Mouse (Mus musculus) lung, embryonic 14.5 days (tissue): ENCODE data around the gene Prpf19. TPM values are rescaled to one million over a fixed set of nuclear protein-coding genes. Genes with fewer than 3 reads are reported as not detected.

ENCODE experiments used
- ATAC-seq: fragments of 200-750 bp; cut with Nextera tagmentation; 2 replicates; pipeline ENCODE4 v1.8.0; 2017; ENCODE audit warnings: mild to moderate bottlenecking, moderate TSS enrichment, moderate library complexity; ENCODE audit not compliant: insufficient read depth
- DNase-seq: peaks from one replicate; pipeline ENCODE4 v3.0.0-alpha.2; 2015
- H3K27ac ChIP-seq: fragments of 300-500 bp; sonication (generic); 2 replicates; pipeline ENCODE4 v1.5.1; 2014; ENCODE audit warnings: low read depth, mild to moderate bottlenecking, moderate library complexity
- H3K27me3 ChIP-seq: fragments of 300-500 bp; sonication (generic); 2 replicates; pipeline ENCODE4 v1.6.1; 2014; ENCODE audit warnings: low read length, control low read depth; ENCODE audit not compliant: insufficient read depth
- H3K36me3 ChIP-seq: fragments of 300-500 bp; sonication (generic); 2 replicates; pipeline ENCODE4 v1.6.1; 2014; ENCODE audit warnings: control low read depth; ENCODE audit not compliant: insufficient read depth
- H3K4me1 ChIP-seq: fragments of 300-500 bp; sonication (generic); 2 replicates; pipeline ENCODE4 v1.6.1; 2014; ENCODE audit warnings: antibody characterized with exemption, control low read depth; ENCODE audit not compliant: insufficient read depth
- H3K4me2 ChIP-seq: fragments of 300-500 bp; sonication (generic); 2 replicates; pipeline ENCODE4 v1.6.1; 2014; ENCODE audit warnings: mild to moderate bottlenecking
- H3K4me3 ChIP-seq: fragments of 300-500 bp; sonication (generic); 2 replicates; pipeline ENCODE4 v1.5.1; 2014; ENCODE audit warnings: low read depth, low read length
- H3K9ac ChIP-seq: fragments of 300-500 bp; sonication (generic); 2 replicates; pipeline ENCODE4 v1.6.1; 2014
- H3K9me3 ChIP-seq: fragments of 300-500 bp; sonication (generic); 2 replicates; pipeline ENCODE4 v1.6.1; 2016; ENCODE audit warnings: low read depth, low read length, control low read depth
- CTCF ChIP-seq: IDR thresholded peaks from 2 replicates; pipeline ENCODE4 v1.5.1; 2016; ENCODE audit warnings: antibody characterized with exemption, low read depth
- WGBS: fragments of 180-500 bp; shearing (Covaris S2); extraction: QIAGEN DNeasy Blood & Tissue Kit; methylation state at CpG from one replicate; pipeline ENCODE4 v1.1.7; 2014; 5-methylcytosine and 5-hydroxymethylcytosine counted together
- polyA plus RNA-seq: library from polyadenylated mRNA; unstranded; fragments of >200 nt; fragmentation: Nextera tagmentation; extraction: Ambion mirVana; gene quantifications from 2 replicates; pipeline ENCODE4 v1.2.1, GENCODE M21; 2014

The Prpf19 gene
- polyA plus RNA-seq, 1 experiment from 2014 or later, result 40.7 TPM

DNA sequence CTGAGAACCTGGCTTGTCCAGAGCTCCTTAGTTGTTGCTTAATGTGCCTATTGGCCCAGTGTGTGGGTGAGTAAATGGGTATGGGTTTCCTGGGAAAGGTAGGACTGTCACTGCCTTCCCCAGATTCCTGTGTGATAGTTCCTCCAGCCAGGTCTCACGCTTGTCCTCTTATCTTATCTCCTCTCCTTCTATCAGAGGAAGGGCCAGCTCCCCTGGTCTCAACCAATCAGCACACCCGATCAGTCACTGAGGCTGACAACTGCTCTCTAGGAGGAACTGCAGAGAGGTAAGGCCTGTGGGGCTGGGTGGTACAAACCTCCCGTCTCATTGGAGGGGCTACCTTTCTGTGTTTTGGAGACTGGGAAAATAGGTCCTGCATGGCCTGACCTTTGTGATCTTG lies 43.7 kb downstream of the Prpf19 start:
- H3K4me3 ChIP-seq, result no peak overlapping the region
- H3K4me1 ChIP-seq, result peaks cover 10% of the 10 kb centered on the region
- TF ChIP-seq CTCF, result no peak
- 18% methylated on average over 3 of the region's 3 CpGs for WGBS
- DNase-seq (no peak), ATAC-seq (no peak)
- H3K36me3 ChIP-seq, result peaks cover 23% of the 10 kb centered on the region
- H3K27me3 ChIP-seq, result no peaks in the 10 kb centered on the region
- no peaks in the 10 kb centered on the region for H3K9me3 ChIP-seq
- H3K27ac ChIP-seq, result no peak overlapping the region
- H3K9ac ChIP-seq, result no peak overlapping the region
- no peak overlapping the region for H3K4me2 ChIP-seq

GRCm38 (mm10) chr19:10940097-10940800 lies 45.2 kb downstream of the Prpf19 start:
- ATAC-seq (peak; percentile 91), DNase-seq (peak; percentile 90)
- peak overlapping the region; percentile 37 for H3K4me3 ChIP-seq
- peaks cover 10% of the 10 kb centered on the region for H3K4me1 ChIP-seq
- peak; percentile 92 for TF ChIP-seq CTCF
- H3K9ac ChIP-seq, result peak overlapping the region; percentile 56
- WGBS, result 16% methylated on average over 37 of the region's 37 CpGs
- H3K4me2 ChIP-seq, result peak overlapping the region; percentile 88
- H3K36me3 ChIP-seq, result peaks cover 38% of the 10 kb centered on the region
- no peaks in the 10 kb centered on the region for H3K27me3 ChIP-seq
- no peaks in the 10 kb centered on the region for H3K9me3 ChIP-seq
- H3K27ac ChIP-seq, result no peak overlapping the region

DNA sequence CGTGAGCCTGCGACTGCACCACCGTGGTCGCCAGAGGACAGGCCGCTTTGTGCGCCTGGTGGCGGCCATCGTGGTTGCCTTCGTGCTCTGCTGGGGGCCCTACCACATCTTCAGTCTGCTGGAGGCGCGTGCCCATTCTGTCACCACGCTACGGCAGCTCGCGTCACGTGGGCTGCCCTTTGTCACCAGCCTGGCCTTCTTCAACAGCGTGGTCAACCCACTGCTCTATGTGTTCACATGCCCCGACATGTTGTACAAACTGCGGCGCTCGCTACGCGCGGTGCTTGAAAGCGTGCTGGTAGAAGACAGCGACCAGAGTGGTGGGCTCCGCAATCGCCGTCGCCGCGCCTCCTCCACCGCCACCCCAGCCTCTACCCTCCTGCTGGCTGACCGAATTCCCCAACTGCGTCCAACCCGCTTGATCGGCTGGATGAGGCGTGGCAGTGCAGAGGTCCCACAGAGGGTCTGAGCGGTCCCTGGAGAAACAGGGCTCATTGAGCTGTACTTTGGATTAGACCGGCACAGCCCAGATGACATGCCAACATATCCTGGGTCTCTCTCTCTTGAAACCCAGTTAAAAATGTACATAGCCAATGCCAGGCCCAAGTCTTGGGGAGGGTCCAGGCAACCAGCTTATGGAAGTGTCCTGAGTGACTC lies 45.9 kb downstream of the Prpf19 start:
- Histone ChIP-seq H3K27me3 (no peaks in the 10 kb centered on the region), H3K9me3 (no peaks in the 10 kb centered on the region), H3K4me1 (peaks cover 10% of the 10 kb centered on the region), H3K9ac (peak overlapping the region; percentile 56), H3K4me3 (peak overlapping the region; percentile 37), H3K27ac (no peak overlapping the region), H3K36me3 (peaks cover 40% of the 10 kb centered on the region), H3K4me2 (peak overlapping the region; percentile 88)
- no peak for TF ChIP-seq CTCF
- peak; percentile 77 for ATAC-seq
- DNase-seq, result peak; percentile 56
- 4% methylated on average over 40 of the region's 40 CpGs for WGBS

DNA sequence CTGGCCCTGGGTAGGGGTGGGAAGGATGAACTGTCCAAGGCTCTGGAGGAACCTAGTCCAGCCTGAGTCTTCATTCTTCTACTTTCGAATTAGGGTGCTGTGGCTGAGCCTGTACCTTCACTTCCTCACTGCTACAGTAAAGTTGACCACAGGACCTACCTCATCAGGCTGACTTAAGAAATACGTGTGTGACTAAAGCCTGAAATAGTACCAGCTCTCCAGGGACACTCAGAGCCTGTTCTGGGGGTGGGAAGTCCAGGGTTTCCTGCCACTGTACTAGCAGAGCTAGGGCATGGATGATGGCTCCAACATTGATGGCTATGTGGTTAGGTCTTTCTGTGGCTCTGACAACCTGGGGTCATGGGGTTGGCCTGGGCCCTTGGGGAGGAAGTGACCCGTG lies 48.9 kb downstream of the Prpf19 start:
- Histone ChIP-seq H3K36me3 (peaks cover 41% of the 10 kb centered on the region), H3K4me3 (no peak overlapping the region), H3K9ac (no peak overlapping the region), H3K4me1 (peaks cover 16% of the 10 kb centered on the region), H3K9me3 (no peaks in the 10 kb centered on the region), H3K4me2 (no peak overlapping the region), H3K27me3 (no peaks in the 10 kb centered on the region), H3K27ac (no peak overlapping the region)
- no peak for TF ChIP-seq CTCF
- WGBS, result 83% methylated on average over 3 of the region's 3 CpGs
- no peak for ATAC-seq
- DNase-seq, result no peak

- Histone ChIP-seq H3K27ac (no peak overlapping the region), H3K27me3 (no peaks in the 10 kb centered on the region), H3K4me2 (peak overlapping the region; percentile 79), H3K9me3 (no peaks in the 10 kb centered on the region), H3K9ac (no peak overlapping the region), H3K36me3 (peaks cover 41% of the 10 kb centered on the region), H3K4me1 (peaks cover 6% of the 10 kb centered on the region), H3K4me3 (no peak overlapping the region; the same call in 1 of the 2 replicates)
- ATAC-seq, result no peak
- no peak for TF ChIP-seq CTCF
- WGBS, result 85% methylated on average over 3 of the region's 3 CpGs
- no peak for DNase-seq
Measured at GRCm38 (mm10) chr19:10946506-10946905, 51.5 kb downstream of the Prpf19 start.

DNA sequence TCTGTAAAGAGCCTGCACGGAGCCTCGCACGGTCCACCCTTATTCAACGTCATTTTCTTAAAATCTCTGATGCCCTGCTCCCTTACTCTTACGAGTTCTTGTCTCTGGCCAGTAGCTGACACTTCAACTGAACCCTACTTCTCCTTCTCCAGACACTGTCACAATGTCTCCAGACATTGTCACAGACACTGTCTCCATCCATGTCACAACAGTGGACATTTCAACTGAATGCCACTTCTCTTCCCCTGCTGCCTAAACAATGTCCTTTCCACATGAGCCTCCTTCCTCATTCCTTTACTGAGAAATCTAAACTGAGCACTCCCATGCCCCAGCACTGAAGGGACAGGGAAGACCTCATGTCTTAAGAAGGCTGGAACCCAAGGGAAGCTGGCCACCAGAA lies 52.2 kb downstream of the Prpf19 start:
- H3K9me3 ChIP-seq, result no peaks in the 10 kb centered on the region
- H3K4me3 ChIP-seq, result peak overlapping the region; percentile 60
- no peak overlapping the region for H3K27ac ChIP-seq
- peaks cover 34% of the 10 kb centered on the region for H3K36me3 ChIP-seq
- H3K27me3 ChIP-seq, result no peaks in the 10 kb centered on the region
- H3K9ac ChIP-seq, result peak overlapping the region; percentile 81
- DNase-seq (no peak), ATAC-seq (no peak)
- peaks cover 10% of the 10 kb centered on the region for H3K4me1 ChIP-seq
- TF ChIP-seq CTCF, result no peak
- 81% methylated on average over 5 of the region's 5 CpGs for WGBS
- peak overlapping the region; percentile 79 for H3K4me2 ChIP-seq

DNA sequence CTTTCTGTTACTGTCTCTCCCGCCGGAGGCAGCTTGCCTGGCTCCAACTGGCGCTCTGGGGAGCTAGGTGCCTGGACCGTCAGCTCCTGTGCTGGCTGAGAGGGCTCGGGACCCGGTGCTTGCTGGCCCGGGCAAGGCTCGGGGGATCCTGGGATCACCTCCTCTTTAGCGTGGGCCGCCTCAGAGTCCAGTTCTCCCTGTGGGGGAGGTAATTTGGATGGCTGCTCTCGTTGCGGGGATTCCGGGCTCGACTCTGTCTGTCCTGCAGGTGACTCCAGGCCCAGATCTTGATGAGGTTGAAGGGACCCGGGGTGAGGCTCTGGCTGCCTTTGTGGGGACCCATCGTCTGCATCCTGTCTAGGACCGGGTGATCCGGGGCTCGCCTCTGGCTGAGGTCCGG lies 53.4 kb downstream of the Prpf19 start:
- H3K36me3 ChIP-seq, result peaks cover 22% of the 10 kb centered on the region
- H3K27me3 ChIP-seq, result no peaks in the 10 kb centered on the region; the same call in 1 of the 2 replicates
- H3K9ac ChIP-seq, result peak overlapping the region; percentile 81
- H3K9me3 ChIP-seq, result no peaks in the 10 kb centered on the region
- no peak for TF ChIP-seq CTCF
- DNase-seq (no peak), ATAC-seq (0 out of 2 replicates have a peak, but pooled peaks have one; percentile 0)
- H3K27ac ChIP-seq, result no peak overlapping the region
- peak overlapping the region; percentile 60 for H3K4me3 ChIP-seq
- WGBS, result under 1% methylated on average over 20 of the region's 20 CpGs
- H3K4me1 ChIP-seq, result peaks cover 10% of the 10 kb centered on the region
- peak overlapping the region; percentile 79 for H3K4me2 ChIP-seq
